Mouse (Mus musculus): ENCODE measurements at regions not wholly inside any gene's neighbourhood (a gene's known extent, or its start where the extent isn't known, plus 50 kb on each side); places are given as distances from the start of the nearest gene placed in this dataset.
A peak's percentile ranks its signal among the peaks of the same experiment; 100 is the strongest.

GRCm38 (mm10) chr2:162712972-162713371 lies 52.0 kb upstream of the Ptprt start:
- no peaks in the 10 kb centered on the region for H3K4me1 ChIP-seq (replicated peaks; ENCODE audit: insufficient read depth, low read length)
- ATAC-seq (replicated peaks; ENCODE audit: low FRiP score, low read depth) (no peak), DNase-seq (ENCODE audit: low spot score) (peak; percentile 15)
- no peak overlapping the region for H3K4me2 ChIP-seq (ENCODE audit: low read length)
- no peak overlapping the region for H3K9ac ChIP-seq (ENCODE audit: low read depth, low read length)
- H3K9me3 ChIP-seq (replicated peaks; ENCODE audit: low read length), result no peaks in the 10 kb centered on the region
- H3K27ac ChIP-seq, result no peak overlapping the region
- no peak overlapping the region for H3K4me3 ChIP-seq (replicated peaks; ENCODE audit: low read depth, low read length)
- no peaks in the 10 kb centered on the region for H3K36me3 ChIP-seq (ENCODE audit: insufficient read depth, low read length)
- TF ChIP-seq CTCF (IDR thresholded peaks at IDR 0.05; ENCODE audit: low read depth), result peak; percentile 59
- H3K27me3 ChIP-seq (ENCODE audit: insufficient read depth, low read length), result no peaks in the 10 kb centered on the region
- WGBS, result 64% methylated on average over 1 of the region's 1 CpGs

DNA sequence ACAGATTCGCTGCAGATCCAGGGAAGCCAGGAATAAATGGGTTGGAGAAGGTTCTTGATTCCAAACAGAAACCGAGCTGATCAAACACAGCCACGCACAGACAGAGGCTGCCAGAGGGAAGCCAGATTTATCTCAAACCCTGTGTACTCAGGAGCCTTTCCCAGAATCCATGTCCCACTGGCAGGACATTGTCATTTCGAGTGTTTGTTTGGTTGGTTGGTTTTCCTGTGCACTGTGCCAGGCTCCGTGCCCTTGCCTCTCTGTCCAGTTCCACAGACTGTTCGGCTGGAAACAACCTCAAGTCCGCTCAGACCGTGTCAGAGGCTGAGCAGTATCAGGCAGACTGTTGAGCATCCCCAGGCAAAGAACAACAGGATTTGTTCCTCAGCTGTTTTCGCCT lies 51.4 kb upstream of the Ptprt start:
- TF ChIP-seq CTCF (IDR thresholded peaks at IDR 0.05; ENCODE audit: low read depth), result no peak
- 78% methylated on average over 9 of the region's 9 CpGs for WGBS
- no peak overlapping the region for H3K27ac ChIP-seq
- no peaks in the 10 kb centered on the region for H3K27me3 ChIP-seq (ENCODE audit: insufficient read depth, low read length)
- DNase-seq (ENCODE audit: low spot score) (no peak), ATAC-seq (replicated peaks; ENCODE audit: low FRiP score, low read depth) (no peak)
- H3K4me2 ChIP-seq (ENCODE audit: low read length), result no peak overlapping the region
- no peaks in the 10 kb centered on the region for H3K9me3 ChIP-seq (replicated peaks; ENCODE audit: low read length)
- no peak overlapping the region for H3K4me3 ChIP-seq (replicated peaks; ENCODE audit: low read depth, low read length)
- H3K9ac ChIP-seq (ENCODE audit: low read depth, low read length), result no peak overlapping the region
- H3K4me1 ChIP-seq (replicated peaks; ENCODE audit: insufficient read depth, low read length), result no peaks in the 10 kb centered on the region
- no peaks in the 10 kb centered on the region for H3K36me3 ChIP-seq (ENCODE audit: insufficient read depth, low read length)
